Mouse (Mus musculus) forebrain, embryonic 11.5 days (tissue): ENCODE measurements at regions not wholly inside any gene's neighbourhood (a gene's known extent, or its start where the extent isn't known, plus 50 kb on each side); places are given as distances from the start of the nearest gene placed in this dataset.

ENCODE experiments used
- ATAC-seq: fragments of 200-750 bp; cut with Nextera tagmentation; replicated peaks from 2 replicates; pipeline ENCODE4 v1.8.0; 2017; ENCODE audit warnings: moderate TSS enrichment; ENCODE audit not compliant: low FRiP score
- DNase-seq: peaks from one replicate; pipeline ENCODE4 v3.0.0-alpha.2; 2017; ENCODE audit warnings: low spot score
- H3K27ac ChIP-seq: fragments of 300-500 bp; sonication (generic); 2 replicates; pipeline ENCODE4 v1.5.1; 2014; ENCODE audit warnings: low read depth, low read length
- H3K27me3 ChIP-seq: fragments of 300-500 bp; sonication (generic); 2 replicates; pipeline ENCODE4 v1.6.1; 2014; ENCODE audit warnings: mild to moderate bottlenecking, low read length, mixed read lengths; ENCODE audit not compliant: control insufficient read depth, insufficient read depth
- H3K36me3 ChIP-seq: fragments of 300-500 bp; sonication (generic); 2 replicates; pipeline ENCODE4 v1.6.1; 2014; ENCODE audit warnings: mild to moderate bottlenecking, low read length, moderate library complexity, mixed read lengths; ENCODE audit not compliant: control insufficient read depth, insufficient read depth
- H3K4me1 ChIP-seq: fragments of 300-500 bp; sonication (generic); replicated peaks from 2 replicates; pipeline ENCODE4 v1.6.1; 2014; ENCODE audit warnings: low read length, mixed read lengths; ENCODE audit not compliant: control insufficient read depth, insufficient read depth
- H3K4me2 ChIP-seq: fragments of 300-500 bp; sonication (generic); 2 replicates; pipeline ENCODE4 v1.6.1; 2014; ENCODE audit warnings: low read depth, mild to moderate bottlenecking, low read length, moderate library complexity, mixed read lengths; ENCODE audit not compliant: severe bottlenecking
- H3K4me3 ChIP-seq: fragments of 300-500 bp; sonication (generic); 2 replicates; pipeline ENCODE4 v1.5.1; 2014; ENCODE audit warnings: low read depth, low read length
- H3K9ac ChIP-seq: fragments of 300-500 bp; sonication (generic); 2 replicates; pipeline ENCODE4 v1.6.1; 2014; ENCODE audit warnings: low read length
- H3K9me3 ChIP-seq: fragments of 300-500 bp; sonication (generic); 2 replicates; pipeline ENCODE4 v1.6.1; 2016; ENCODE audit warnings: low read length, mixed read lengths; ENCODE audit not compliant: control insufficient read depth
- WGBS: fragments of 180-500 bp; shearing (Covaris S2); extraction: QIAGEN DNeasy Blood & Tissue Kit; methylation state at CpG from one replicate; pipeline ENCODE4 v1.1.7; 2014; 5-methylcytosine and 5-hydroxymethylcytosine counted together

DNA sequence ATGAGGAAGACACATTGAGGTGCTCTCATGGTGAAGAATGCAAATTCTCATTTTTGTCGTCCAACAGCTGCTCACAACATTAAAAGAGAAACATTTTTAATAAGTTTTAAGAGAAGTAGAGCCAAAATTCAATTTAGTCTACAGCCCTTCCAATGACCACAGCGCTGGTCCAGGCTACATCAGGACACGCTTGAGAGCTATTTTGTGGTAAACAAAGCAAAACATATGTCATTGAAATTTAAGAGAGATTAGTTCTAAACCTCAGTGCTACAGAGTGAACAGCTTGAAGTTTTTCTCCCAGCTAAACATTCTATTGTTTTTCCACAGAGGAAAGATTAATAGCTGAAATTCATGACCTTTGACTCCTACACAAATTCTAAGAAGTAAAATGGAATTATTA lies 1820.8 kb upstream of the Acvr2a start:
- DNase-seq, result no peak
- no peak overlapping the region for H3K4me3 ChIP-seq
- H3K4me2 ChIP-seq, result no peak overlapping the region
- WGBS, result 79% methylated on average over 3 of the region's 3 CpGs
- H3K9ac ChIP-seq, result no peak overlapping the region
- H3K9me3 ChIP-seq, result no peaks in the 10 kb centered on the region
- H3K27me3 ChIP-seq, result no peaks in the 10 kb centered on the region
- ATAC-seq, result no peak
- no peak overlapping the region for H3K27ac ChIP-seq
- H3K36me3 ChIP-seq, result no peaks in the 10 kb centered on the region
- no peaks in the 10 kb centered on the region for H3K4me1 ChIP-seq

DNA sequence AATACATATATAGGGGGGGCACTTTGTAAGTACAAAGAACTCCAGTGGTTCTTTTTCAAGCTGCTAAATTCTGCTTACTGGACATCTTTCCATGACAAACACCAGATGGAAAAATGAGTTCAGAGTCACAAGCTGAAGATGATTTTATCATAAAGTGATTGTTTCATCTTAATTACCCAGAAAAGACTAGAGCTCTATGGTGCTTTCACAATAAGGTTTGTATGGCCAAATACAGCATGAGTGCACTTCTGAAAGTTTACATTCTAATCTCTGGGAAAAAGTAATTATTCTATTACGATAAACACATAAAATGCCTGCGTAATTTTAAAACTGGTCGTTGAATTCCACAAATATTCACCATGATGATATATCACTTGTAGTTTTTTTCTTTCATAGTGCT lies 1821.2 kb upstream of the Acvr2a start:
- Histone ChIP-seq H3K4me1 (no peaks in the 10 kb centered on the region), H3K9me3 (no peaks in the 10 kb centered on the region), H3K9ac (no peak overlapping the region), H3K27me3 (no peaks in the 10 kb centered on the region), H3K4me2 (no peak overlapping the region), H3K27ac (no peak overlapping the region), H3K4me3 (no peak overlapping the region), H3K36me3 (no peaks in the 10 kb centered on the region)
- ATAC-seq (no peak), DNase-seq (no peak)
- 95% methylated on average over 3 of the region's 3 CpGs for WGBS

DNA sequence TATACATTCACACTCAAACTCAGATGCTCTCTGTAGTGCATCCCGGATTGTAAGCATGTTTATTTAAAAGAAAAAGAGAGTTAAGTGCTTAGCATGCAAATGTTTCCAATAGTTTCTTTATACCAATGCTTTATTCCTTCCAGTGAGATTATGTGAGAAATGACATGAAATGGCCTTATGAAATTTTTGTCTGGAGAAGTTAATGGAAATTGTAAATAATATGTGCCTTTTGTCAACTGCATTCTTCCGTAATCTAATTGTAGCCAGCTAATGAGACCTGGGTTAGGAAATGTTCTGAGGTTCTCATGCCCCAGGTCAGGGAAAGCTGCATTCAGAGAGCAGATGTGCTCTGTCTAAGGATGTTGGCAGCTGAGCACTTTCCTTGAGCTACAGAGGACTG lies 1827.2 kb upstream of the Acvr2a start:
- H3K36me3 ChIP-seq, result no peaks in the 10 kb centered on the region
- no peak for ATAC-seq
- H3K27ac ChIP-seq, result no peak overlapping the region
- 85% methylated on average over 2 of the region's 2 CpGs for WGBS
- H3K9me3 ChIP-seq, result no peaks in the 10 kb centered on the region
- no peaks in the 10 kb centered on the region for H3K27me3 ChIP-seq
- no peak overlapping the region for H3K4me3 ChIP-seq
- H3K4me1 ChIP-seq, result no peaks in the 10 kb centered on the region
- no peak for DNase-seq
- no peak overlapping the region for H3K4me2 ChIP-seq
- no peak overlapping the region for H3K9ac ChIP-seq

DNA sequence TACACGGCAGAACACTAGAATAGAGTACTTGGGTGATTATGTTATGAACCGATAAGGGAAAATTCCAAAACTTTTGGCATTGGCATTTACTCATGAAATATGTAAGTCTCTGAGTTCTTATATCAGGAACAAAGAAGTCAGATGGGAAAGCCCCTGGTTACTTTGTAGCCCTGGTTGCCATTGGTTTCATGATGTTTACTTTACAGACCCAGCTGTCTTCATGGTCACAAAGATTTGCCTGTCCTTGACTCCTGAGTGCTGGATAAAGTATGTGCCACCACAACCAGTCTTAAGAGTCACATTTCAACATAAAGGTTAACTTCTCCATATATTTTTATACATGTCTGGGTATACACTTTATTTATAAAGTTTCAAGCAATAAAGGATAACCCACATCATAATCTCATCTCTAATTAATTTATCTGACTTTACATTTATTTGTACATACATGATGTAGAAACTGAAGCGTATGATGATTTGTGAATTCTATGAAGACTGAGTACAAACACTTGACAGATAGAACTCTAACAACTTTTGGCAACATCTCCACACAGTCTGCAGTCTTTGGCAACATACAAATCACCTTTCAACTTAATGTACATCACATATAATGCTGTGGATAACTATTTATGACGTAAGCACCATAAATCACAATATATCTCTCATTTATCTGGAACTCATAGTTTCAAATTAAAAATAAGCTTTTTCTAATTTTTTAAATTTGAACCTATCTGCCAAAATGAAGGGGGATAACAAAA lies 1827.8 kb upstream of the Acvr2a start:
- no peak for DNase-seq
- Histone ChIP-seq H3K4me3 (no peak overlapping the region), H3K4me1 (no peaks in the 10 kb centered on the region), H3K36me3 (no peaks in the 10 kb centered on the region), H3K27ac (no peak overlapping the region), H3K27me3 (no peaks in the 10 kb centered on the region), H3K9ac (no peak overlapping the region), H3K4me2 (no peak overlapping the region), H3K9me3 (no peaks in the 10 kb centered on the region)
- ATAC-seq, result no peak
- WGBS, result 89% methylated on average over 4 of the region's 4 CpGs

DNA sequence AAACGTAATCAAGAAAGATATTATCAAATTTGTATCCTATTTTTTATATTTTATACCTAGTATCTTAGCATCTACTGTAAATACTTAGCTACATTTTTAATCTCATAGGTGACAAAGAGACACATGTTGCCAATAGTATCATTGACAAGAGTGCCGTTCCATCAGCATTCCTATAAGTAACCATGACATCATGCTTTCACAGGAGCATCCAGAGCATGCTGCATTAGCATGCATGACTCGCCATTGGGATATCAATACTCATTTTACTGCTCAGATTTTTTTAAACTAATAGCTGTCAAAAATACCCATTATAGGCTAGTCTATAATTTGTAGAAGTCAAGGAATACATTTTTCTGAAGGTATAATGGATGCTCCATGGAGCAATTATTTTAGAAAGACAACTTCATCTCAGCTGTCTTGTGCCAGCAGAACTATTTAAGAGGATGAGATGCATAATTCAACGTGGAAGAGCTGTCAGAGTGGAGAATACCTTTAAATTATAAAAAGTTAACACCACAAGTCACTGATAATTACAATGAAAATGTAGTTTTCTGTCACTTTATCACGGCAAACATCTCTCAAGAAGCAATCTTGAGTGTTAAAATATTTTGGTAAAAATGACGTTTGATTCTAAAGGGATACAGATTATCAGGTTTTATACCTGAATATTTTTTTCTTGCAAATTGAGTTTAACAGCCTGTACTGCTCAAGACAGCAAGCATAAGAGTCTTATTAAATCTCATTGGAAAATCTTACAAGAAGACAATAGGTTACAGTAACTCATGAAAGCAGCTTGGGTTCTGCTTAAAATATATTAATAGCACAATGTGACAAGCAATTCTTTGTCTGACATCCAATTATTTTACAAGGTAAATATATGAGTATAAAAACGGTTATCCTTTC lies 1823.7 kb upstream of the Zeb2 start:
- no peaks in the 10 kb centered on the region for H3K4me1 ChIP-seq
- no peak overlapping the region for H3K4me3 ChIP-seq
- no peak overlapping the region for H3K4me2 ChIP-seq
- no peaks in the 10 kb centered on the region for H3K9me3 ChIP-seq
- 81% methylated on average over 7 of the region's 7 CpGs for WGBS
- H3K27me3 ChIP-seq, result no peaks in the 10 kb centered on the region
- ATAC-seq, result 0 out of 2 replicates have a peak, but pooled peaks have one; percentile 27
- H3K27ac ChIP-seq, result no peak overlapping the region
- H3K9ac ChIP-seq, result no peak overlapping the region
- no peak for DNase-seq
- no peaks in the 10 kb centered on the region for H3K36me3 ChIP-seq

DNA sequence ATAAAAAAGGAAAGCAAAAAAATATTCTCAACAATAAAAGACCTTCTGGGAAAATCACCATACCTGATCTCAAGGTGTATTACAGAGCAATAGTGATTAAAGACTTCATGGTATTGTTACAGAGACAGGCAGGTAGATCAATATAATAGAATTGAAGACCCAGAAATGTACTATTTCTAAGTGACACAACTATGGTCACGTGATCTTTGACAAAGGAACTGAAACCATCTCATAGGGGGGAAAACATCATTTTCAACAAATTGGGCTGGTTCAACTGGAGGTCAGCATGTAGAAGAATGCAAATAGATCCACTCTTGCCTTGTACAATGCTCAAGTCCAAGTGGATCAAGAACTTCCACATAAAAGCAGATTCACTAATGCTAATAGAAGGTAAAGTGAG lies 1815.6 kb upstream of the Zeb2 start:
- Histone ChIP-seq H3K4me3 (no peak overlapping the region), H3K4me1 (no peaks in the 10 kb centered on the region), H3K27me3 (no peaks in the 10 kb centered on the region), H3K36me3 (no peaks in the 10 kb centered on the region), H3K4me2 (no peak overlapping the region), H3K27ac (no peak overlapping the region), H3K9me3 (no peaks in the 10 kb centered on the region), H3K9ac (no peak overlapping the region)
- 84% methylated on average over 1 of the region's 1 CpGs for WGBS
- no peak for DNase-seq
- ATAC-seq, result no peak

DNA sequence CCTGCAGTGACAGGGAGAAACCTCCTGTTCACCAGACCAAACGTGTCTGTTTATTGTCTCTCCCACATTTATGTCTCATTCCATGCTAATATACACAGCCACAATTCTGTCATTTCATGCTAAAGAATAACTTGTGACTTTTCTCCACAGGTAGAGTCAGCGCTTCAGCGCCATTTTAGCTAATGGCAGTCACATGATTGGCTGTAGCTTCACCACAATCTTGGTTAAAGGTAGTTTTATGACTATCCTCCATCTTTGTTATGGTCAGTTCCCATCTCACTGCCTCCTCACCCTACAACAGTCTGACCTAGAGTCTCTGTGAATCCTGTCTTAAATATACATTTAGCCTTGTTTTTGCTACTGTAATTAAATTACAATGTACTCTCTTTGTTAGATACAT lies 1807.0 kb upstream of the Zeb2 start:
- ATAC-seq, result no peak
- no peak overlapping the region for H3K4me2 ChIP-seq

DNA sequence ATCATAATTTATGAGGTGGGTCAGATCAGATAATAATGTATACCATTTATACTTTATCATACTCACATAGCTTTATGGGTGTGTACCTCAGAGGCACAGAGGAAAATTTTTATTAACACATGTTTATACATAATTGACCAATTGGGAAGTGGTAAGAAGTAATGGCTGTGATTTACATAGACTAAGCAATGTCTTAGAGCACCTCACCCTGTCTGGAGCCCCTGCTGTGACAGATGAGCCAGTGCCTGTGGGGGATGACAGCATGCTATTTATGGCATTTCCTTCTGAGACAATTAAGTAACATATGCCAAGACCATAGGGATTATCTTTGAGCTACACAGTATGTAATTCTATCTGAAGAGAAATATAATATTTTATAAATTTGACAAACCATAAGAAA lies 1796.3 kb upstream of the Zeb2 start:
- H3K4me3 ChIP-seq, result no peak overlapping the region
- no peaks in the 10 kb centered on the region for H3K36me3 ChIP-seq
- H3K4me2 ChIP-seq, result no peak overlapping the region
- H3K4me1 ChIP-seq, result no peaks in the 10 kb centered on the region
- H3K9me3 ChIP-seq, result no peaks in the 10 kb centered on the region
- H3K9ac ChIP-seq, result no peak overlapping the region
- ATAC-seq (no peak), DNase-seq (no peak)
- H3K27me3 ChIP-seq, result no peaks in the 10 kb centered on the region
- H3K27ac ChIP-seq, result no peak overlapping the region

More for the DNA sequence above, 1807.0 kb upstream of the Zeb2 start:
- Histone ChIP-seq H3K9me3 (no peaks in the 10 kb centered on the region), H3K36me3 (no peaks in the 10 kb centered on the region), H3K4me3 (no peak overlapping the region), H3K27ac (no peak overlapping the region), H3K27me3 (no peaks in the 10 kb centered on the region), H3K9ac (no peak overlapping the region), H3K4me1 (no peaks in the 10 kb centered on the region)
- WGBS, result 91% methylated on average over 3 of the region's 3 CpGs
- no peak for DNase-seq
